Mouse (Mus musculus): ENCODE measurements around the gene Tma7.
A peak's percentile ranks its signal among the peaks of the same experiment; 100 is the strongest.

Gene Tma7

DNA sequence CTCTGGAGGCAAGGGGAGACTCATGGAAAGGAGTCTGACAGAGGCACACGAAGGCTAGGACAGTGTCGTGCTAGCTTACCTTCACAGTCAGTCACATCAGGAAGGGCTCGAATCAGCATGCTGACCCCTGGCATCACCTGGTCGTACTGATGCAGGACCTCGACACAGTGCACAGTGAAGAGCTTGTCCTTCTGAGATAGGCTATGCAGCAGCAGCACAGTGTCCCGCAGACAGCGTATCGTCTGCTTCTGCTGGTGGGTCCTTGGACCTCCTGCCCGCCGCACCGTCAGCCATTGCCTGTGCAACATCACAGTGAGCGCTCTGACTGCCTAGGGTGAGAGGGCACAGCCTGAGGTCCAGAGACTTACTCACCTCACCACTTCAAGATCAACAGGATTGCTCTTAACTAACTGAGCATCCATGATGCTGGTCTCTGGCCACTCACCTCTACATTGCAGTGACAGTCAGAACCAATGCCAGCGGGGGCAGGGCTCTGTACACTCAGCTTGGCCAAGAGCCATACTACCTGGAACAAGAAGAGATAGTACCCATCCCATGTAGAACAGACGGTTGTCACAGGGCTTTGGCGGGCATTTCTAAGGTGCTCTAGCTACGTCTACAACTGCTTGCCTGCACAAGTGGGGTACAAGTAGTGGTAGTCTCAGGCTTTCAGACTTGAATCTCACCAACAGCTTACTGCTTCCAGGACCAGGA, 22.0 kb downstream of the Tma7 start:
- no peak for DNase-seq

DNA sequence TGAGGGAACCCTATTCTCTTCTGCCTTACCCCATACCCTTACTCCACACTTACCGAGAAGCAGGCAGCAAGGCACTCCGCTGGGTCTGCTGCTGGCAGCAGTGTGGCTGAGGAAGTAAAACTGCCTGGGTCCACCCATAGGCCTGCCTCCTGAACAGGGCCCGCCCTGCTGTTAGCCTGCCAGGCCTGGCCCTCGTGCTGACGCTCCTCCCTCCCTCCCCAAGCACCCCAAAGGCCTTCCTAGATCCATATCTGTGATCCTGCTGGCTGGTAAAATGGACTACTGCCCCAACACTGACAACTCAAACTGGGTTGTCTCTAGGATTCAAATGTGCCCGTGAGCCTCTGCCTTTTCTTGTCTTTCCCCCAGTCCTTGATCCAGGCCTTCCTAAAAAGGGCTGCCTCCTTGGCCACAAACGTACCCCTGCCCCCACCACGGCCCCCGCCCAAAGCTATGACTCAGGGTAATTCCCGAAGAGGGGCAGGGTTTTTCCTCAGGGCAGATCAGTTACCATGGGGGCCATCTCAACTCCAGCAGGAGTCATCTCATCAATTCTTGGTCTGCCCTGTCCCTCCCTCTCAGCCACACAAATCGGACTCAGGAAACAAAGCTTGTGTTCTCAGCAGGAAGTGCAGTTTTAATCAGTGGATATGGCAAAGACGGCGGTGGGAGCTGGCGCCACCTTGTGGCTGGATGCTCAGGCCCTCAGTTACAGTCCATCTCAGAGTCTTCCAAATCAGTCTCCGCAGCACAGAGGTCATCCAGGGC, 23.1 kb downstream of the Tma7 start, which contains the start of gene Trex1:
Gene Trex1 (minus strand): TSS at position 599 of the 768 bp plus-strand sequence.
- DNase-seq: peak; percentile 84

DNA sequence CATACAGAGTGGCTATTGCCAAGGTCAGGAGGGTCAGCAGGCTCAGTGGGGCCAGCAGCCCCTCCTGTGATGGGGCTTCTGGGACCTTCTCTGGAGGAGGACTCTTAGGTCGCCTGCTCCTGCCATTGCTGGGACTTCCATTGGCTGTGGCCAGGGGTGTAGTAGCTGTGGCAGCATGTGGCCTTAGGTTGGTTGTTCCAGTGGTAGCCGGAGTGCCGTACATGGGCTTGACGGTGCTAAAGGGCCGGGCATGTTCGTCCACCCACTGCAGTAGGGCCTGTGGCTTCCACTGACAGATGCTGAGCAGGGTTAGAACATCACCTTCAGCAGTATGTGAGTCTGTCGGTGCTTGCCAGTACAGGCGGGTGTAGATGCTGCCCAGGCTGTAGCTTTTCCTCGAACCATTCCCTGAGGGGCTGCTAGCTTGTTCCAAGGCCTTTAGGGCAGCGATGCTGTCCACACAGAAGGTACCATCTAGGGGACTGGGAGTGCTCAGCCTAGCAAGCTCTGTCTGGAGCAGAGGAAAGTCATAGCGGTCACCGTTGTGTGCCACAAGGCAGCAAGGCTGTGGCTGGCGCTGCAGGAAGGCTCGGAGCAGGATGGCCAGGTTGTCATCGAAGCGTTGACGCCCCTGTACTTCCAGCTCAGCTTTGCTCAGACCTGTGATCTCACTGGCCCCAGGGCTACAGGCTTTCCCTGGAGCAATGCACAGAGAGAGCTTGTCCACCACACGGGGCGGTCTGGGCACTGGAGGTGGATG, 24.2 kb downstream of the Tma7 start:
- DNase-seq: no peak

DNA sequence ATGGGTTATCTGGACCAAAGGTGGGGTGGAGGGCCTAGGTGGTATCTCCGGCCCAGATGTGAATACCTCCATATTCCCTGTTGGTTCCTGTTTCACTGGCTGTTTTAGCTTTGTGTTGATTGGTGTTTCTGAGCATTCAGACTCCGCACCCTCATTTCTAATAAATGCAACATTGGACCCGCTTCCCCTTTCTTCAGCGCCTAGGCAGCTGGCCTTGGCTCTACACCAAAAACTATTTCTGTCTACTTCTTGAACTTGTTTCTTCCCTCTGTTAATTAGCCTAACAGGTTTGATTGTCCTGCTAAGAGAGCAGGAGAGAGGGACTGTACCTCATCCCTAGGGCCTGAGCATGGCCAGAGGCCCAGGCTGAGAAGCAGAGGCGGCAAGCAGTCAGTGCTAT, 24.8 kb downstream of the Tma7 start:
- no peak for DNase-seq

DNA sequence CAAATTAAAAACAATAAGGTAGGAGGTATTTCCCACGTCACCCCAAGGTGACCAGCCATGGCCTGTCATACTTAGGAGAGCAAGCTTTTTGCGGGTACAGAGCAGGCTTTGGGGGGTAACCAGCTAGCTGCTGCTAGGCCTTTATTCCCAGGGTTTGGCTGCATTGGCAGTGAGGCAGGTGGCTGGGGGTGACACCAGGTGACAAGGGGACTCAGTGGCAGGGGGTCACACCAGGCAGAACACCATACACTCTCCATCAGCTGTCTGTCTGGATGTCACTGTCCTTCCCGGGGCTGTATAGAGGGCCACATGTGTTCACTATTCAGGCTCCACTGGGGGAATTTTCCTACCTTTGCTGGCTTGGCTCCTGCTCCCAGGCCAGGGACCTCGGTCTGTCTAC, 25.5 kb downstream of the Tma7 start:
- DNase-seq: no peak

DNA sequence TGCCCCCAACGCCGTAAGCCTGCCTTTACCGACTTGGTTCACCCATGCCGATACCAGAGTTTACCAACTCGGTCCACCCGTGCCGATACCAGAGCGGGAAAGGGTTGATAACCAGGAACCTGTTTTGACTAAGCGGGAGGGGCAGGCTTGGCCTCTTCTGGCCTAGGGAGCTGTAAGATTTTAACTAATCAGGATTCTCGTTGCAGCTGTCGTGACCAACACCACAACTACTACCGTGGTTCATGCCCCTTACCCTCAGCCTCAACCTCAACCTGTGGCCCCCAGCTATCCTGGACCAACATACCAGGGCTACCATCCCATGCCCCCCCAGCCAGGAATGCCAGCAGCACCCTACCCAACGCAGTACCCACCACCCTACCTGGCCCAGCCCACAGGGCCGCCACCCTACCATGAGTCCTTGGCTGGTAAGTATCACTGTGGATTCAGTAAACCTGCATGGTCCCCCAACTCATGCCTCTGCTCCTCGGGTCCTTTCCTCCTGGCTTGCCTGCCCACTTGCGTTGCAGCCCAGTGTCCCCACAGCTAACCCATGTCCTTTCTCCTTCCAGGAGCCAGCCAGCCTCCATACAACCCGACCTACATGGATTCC, 26.2 kb downstream of the Tma7 start:
- no peak for DNase-seq

DNA sequence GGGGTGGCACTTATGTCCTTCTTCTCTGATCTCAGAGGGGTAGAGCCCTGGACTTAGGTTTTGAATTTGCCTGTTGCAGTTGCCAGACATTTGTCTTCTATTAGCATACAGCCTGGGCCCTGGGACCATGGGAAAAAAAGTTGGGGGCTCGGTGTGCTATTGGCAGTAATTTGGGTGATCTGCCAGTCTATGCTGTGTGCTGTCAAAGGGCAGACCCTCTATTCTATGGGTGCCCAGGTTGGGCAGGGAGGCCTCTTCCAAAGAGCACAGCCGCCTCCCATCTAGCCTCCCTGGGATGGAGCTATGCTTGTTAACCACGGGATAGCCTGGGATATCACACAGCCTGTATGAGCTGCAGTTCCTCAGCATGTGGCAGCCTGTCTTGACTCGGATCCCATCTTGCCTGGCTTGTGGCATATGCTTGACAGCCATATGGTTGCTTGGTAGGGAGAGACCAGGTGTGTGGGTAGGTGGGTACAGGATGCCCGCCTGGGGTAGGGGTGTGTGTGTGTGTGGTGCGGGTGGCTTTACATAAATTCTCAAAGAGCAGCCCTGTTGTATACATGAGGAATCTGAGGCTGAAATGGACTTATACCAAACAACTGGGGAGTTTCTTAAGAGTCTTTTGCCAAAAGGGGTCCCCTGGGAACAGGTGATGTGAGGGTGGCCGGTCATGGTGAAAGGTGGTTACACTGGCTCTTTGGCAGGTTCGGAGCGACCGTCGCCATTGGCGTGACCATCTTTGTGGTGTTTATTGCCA, 26.9 kb downstream of the Tma7 start:
- DNase-seq: no peak

DNA sequence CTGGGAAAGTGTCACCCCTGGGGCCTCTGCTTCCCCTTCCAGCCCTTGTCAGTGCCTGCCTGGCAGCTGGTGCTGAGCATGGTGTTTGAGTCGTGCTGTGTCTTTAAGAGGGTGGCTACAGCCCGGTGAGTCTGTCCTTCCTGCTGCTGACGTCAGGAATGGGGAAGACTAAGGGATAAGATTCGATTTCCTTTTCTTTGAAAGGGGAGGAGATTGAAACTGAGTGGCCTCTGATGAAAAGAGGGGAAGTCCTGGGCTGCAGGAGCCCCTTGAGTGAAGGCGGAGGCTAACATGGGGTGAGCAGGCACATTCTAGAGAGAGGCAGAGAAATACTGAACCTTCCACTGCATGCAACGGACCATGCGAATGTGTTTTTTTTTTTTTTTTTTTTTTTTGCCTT, 27.7 kb downstream of the Tma7 start:
- DNase-seq: peak; percentile 72

DNA sequence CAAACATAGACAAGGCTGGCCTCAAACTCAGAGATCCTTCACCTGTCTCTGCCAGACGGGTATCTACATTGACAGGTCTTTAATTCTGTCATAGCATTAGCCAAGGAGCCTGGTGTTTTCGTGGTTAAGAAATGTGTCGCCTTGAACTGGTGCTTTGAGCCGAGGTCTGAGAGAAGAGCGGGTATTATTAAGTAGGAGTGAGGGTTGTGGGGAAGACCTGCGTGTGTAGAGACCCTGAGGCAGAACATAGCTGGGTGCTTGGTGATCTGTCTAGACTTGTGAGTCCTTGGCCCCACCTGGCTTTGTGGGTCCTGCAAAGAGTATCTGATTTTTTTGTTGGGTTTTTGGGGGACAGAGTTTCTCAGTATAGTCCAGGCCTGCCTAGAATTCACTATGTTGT, 28.5 kb downstream of the Tma7 start:
- no peak for DNase-seq

DNA sequence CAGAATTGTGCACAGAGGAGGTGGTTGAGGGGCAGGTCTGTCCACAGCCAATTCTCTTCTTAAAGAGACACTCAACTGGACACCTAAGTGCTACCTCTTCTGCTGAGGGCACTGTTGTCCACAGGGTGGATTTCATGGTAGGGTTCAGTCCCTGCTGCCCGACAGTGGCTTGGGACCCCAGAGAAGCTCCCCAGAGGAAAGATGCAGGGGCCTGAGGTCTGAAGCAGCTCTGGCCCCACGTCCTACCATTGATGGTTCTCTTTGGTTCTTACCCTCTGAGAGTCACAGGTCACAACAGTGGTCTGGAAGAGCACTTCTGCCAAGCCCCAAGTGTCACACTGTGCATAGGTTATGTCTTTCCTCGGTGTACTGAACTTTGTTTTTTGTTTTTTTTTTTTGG, 29.0 kb downstream of the Tma7 start:
- no peak for DNase-seq

DNA sequence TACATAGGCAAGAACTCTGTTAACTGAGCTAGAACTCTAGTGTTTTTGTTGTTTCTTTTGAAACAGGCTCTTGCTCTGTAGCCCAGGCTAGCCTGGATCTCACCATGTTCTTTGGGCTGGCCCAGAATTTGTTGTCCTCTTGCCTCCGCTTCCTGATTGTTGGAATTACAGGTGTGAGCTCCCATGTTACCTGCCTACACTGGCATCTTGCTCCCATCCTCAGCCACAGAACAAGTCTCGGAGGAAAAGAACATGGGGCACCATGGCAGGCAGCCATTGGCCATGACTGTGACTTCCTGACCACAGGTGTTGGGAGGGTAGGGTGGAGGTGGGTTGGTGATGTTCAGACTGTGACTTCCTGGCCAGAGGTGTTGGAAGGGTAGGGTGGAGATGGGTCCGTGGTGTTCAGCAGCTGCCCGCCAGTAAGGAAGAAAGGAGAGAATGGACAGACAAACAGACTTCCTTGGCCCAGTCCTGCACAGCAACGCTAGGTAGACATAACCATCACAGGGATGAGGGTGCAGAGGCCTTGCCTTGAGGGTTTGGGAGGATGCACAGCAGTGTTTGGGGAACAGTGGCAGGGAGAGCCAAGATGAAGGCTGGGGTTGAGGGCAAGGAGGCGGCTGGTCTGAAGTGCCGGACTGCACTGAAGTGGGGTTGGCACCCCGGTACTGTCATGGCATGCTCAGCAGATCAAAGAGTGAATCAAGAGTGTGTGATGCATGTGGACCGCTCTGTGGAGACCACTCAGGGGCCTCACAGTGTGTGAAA, 29.7 kb downstream of the Tma7 start:
- DNase-seq: no peak

DNA sequence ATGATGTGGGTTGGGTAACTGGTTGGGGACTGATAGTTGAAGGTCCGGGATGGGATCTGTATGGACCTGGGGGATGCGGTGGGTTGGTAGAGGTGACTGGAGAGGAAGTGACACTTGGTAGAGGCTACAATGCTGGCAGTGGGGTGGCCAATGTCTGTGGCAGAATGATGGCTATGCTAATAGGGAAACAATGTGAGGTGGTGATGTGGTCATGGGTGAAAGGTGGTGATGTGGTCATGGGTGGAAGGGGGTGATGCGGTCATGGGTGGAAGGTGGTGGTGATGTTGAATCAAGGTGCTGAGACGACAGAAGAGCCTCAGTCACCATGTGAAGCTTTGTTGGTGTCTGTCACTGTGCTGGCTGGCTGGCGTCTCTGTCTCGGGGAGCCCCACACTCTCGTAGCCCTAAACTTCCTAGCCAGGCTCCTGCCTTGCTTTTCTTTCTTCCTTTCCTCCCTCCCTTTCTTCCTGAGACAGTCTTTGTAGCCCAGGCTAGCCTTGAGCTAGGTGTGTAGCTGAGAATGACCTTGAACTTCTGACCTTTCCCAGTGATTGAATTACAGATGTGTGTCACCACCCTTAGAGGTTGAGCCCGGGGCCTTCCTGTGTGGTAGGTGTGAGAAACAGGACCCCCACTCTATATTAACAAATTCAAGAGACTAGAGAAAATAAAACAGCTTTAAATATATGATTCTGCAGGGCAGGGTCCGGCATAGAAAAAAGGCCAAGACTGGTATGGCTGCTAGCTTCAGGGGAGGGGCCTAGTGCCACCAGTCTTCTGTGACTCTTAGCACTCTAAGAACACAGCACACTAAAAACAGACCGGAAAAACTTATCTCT, 30.5 kb downstream of the Tma7 start:
- no peak for DNase-seq

DNA sequence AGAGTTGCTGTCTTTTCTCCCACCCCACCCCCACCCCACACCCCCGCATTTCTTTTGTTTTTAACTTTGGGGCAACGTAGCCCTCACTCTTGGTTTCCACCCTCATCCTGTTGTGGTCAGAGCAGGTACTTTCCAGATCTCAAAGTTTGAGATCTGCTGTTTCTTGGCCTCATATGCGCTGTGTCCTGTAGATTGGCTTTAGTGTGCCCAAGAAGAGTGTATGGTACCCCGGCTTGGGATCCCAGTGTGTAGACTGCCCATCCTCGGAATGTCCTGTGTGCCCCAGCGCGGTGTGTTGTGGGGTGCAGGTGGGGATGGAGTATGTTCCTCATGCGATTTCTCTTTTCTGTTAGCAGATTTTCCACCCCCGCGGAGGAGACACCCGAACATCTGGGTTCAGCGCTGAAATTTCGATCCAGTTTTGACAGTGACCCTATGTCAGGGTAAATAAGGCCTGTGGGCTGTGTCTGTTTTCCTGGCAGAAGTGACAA, 31.3 kb downstream of the Tma7 start:
- DNase-seq: no peak

DNA sequence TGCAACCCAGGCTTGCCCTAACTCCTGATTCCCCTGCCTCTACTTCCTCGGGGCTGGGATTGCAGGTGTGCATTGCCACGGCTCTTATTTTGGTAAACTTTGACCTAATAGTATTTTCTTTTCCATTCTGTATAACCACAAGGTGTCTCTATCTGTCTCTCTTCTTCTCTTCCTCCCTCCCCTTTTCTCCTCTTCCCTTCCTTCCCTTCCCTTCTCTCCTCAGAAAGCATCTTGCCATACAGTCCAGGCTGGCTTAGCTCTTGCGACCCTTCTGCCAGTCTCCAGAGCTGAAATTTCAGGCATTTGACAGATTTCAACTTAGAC, 31.8 kb downstream of the Tma7 start:
- no peak for DNase-seq

DNA sequence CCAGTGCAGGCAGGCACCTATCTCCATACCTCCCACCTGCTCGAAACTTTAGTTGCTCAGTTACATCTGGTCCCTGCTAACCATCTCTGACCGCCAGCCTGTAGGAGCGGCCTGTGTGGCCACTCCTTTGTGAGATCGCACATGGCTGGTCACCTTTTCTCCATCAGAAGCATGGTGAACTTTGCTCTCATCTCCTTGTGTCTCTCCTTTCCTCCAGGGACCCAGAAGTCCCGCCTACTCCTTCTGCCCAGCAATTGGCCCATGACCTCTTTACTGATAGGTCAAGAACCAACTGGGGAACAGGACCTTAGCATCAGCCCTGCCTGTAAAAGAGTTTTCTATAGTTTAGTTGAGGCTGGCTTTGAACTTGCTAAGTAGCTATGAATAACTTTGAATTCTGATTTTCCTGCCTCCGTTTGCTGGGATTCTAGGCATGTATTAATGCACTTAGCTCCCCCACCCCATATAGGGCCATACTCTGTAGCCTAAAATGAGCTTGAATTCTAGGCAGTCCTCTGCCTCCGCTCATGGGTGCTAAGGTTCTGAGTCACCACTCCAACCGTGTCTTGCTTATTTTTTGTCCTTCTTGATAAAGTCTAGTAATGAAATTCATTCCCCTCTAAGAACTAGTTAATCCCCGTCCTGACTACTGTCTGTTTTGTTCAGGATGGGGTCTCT, 32.3 kb downstream of the Tma7 start:
- no peak for DNase-seq

DNA sequence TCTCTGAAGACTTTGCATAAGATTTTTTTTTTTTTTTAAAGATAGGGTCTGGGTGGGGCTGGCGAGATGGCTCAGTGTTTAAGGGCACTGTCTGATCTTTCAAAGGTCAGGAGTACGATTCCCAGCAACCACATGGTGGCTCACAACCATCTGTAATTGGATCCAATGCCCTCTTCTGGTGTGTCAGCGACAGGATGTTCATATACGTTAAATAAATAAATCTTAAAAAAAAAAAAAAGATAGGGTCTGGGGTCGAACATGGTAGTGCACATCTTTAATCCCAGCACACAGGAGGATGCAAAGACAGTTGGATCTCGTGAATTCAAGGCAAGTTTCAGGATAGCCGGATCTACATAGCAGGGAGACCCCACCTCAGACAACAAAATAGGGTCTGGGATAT, 33.1 kb downstream of the Tma7 start:
- DNase-seq: no peak

DNA sequence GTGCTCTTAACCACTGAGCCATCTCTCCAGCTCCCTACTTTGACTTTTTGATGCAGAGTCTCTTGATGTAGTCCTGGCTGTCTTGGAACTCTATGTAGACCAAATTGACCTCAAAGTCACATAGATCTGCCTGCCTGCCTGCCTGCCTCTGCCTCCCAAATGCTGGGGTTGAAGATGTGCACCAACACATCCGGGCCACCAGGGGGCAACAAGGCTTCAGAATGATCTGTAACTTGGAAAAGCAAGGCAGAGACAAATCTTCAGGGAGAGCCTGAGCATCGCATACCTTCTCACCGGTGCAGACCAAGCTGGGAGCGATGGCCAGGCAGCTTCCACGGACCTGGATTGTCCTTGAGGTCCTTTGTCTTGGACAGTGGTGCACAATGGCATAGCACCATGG, 36.1 kb downstream of the Tma7 start:
- DNase-seq: peak; percentile 55

DNA sequence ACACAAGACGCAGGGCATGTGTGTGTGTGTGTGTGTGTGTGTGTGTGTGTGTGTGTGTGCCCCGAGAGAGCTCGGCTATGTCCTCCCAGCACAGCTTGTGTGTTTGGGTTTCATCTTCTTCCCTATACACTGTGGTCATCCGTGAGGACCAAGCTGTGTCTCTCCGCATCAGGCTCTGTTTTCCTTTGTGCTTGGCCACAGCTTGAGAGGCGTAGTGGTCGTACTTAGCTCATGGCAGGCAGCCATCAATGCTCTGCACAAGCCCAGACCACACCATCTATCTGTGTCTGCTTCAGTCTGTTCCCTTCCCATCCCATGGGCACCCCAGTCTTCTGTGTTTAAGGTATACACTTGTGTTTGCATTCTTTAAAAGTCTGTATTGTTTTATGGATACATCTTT, 41.0 kb downstream of the Tma7 start:
- DNase-seq: no peak

DNA sequence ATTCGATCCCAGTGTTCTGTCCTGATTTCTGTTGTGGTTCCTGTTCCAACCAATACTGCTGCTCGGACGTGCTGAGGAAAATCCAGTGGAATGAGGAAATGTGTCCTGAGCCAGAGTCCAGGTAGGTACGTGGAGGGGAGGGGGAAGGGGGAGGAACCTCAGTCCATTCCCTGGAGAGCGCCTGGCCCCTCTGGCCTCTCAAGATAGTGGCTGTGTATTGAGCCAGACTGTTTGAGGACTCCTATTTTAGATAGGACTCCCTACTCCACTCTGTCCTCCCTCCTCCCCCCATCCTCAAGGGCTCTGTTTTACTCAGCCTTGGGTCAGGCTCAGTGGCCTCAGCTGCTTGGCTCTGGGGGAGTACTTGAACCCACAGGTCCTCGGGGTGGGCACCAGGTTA, 41.5 kb downstream of the Tma7 start:
- DNase-seq: no peak

DNA sequence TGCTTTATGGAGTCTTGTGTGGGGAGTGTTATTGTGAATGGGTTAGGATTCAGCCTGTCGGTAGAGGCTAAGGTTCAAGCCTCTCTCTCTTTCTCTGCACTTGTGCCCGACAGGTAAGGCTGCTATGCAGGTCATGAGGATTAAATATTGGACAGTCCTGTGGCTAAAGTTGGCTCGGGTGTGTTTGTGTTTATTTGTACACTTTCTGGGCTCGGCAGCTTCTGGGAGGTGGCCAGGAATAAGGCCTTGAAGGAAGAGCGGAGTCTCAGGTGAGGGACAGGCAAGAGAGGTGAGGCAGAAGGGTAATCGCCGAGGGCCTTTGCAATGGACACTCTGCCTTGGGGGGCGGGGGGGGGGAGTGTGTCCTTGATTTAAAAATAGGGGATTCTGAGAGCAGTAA, 42.2 kb downstream of the Tma7 start:
- DNase-seq: no peak

Measured in embryo, embryonic 11 days (tissue).